ENCODE assay signal across 8 mouse cellular contexts in genomic region chr8:122568881-122569309, GRCm38 (mm10). TPM values are rescaled to one million over a fixed set of nuclear protein-coding genes. Genes with fewer than 3 reads are reported as not detected.
DNase-seq lines count a peak whose midpoint lies in the region; ATAC-seq lines count a peak whose summit lies in the region.

No protein-coding gene starts in this region.

- H3K9me3 ChIP-seq in forebrain, embryonic 13.5 days (replicated peaks), result no peaks in the 10 kb centered on the region
- H3K9me3 ChIP-seq in liver, embryonic 16.5 days (replicated peaks; ENCODE audit: control insufficient read depth, low read length), result no peaks in the 10 kb centered on the region

- H3K4me3 ChIP-seq in forebrain, embryonic 13.5 days, result peak overlapping the region; percentile 81
- H3K4me3 ChIP-seq in liver, embryonic 16.5 days (ENCODE audit: low read depth, low read length), result peak overlapping the region; percentile 94

- no peak for ATAC-seq in forebrain, embryonic 13.5 days
- no peak for ATAC-seq in liver, embryonic 16.5 days (ENCODE audit: low read depth)

- peak; percentile 71 for DNase-seq in cerebellum, adult 9-11 months
- no peak for DNase-seq in cerebellum, postnatal 25 days
- peak; percentile 44 for DNase-seq in CD4-positive helper T cell, adult 2 months (ENCODE audit: low read depth, low spot score)
- peak; percentile 57 for DNase-seq in thymus, postnatal 25 days
- no peak for DNase-seq in c-Kit-positive CD71-positive TER-119-positive erythroid progenitor cells, embryonic 14.5 days (ENCODE audit: low spot score)
- DNase-seq in right cerebral cortex, postnatal 25 days, result no peak

- H3K4me1 ChIP-seq in forebrain, embryonic 13.5 days, result peaks cover 39% of the 10 kb centered on the region
- H3K4me1 ChIP-seq in liver, embryonic 16.5 days (ENCODE audit: control insufficient read depth, low read depth, low read length), result peaks cover 48% of the 10 kb centered on the region

- WGBS in forebrain, embryonic 13.5 days, result 11% methylated on average over 10 of the region's 10 CpGs
- WGBS in liver, embryonic 16.5 days (ENCODE audit: insufficient replicate concordance), result 15% methylated on average over 10 of the region's 10 CpGs

- H3K9ac ChIP-seq in forebrain, embryonic 13.5 days, result peak overlapping the region; percentile 89
- peak overlapping the region; percentile 95 for H3K9ac ChIP-seq in liver, embryonic 16.5 days (ENCODE audit: low read depth, low read length)

- no peaks in the 10 kb centered on the region for H3K27me3 ChIP-seq in forebrain, embryonic 13.5 days
- H3K27me3 ChIP-seq in liver, embryonic 16.5 days (ENCODE audit: control insufficient read depth, insufficient read depth, low read depth, low read length), result no peaks in the 10 kb centered on the region

- no peak overlapping the region for H3K27ac ChIP-seq in forebrain, embryonic 13.5 days
- H3K27ac ChIP-seq in liver, embryonic 16.5 days (ENCODE audit: low read length), result peak overlapping the region; percentile 88; the same call in 1 of the 2 replicates

- H3K4me2 ChIP-seq in forebrain, embryonic 13.5 days, result peak overlapping the region; percentile 90
- peak overlapping the region; percentile 95 for H3K4me2 ChIP-seq in liver, embryonic 16.5 days (ENCODE audit: low read depth, low read length)

- peaks cover 45% of the 10 kb centered on the region for H3K36me3 ChIP-seq in forebrain, embryonic 13.5 days (ENCODE audit: poor library complexity, severe bottlenecking)
- H3K36me3 ChIP-seq in liver, embryonic 16.5 days (ENCODE audit: control insufficient read depth, insufficient read depth), result peaks cover 35% of the 10 kb centered on the region

RNA-seq across cellular contexts. Expression of gene Cdt1, which starts 1.1 kb away (rescaled TPM):
- 29.1 and 32.3 TPM in 2 replicates for polyA plus RNA-seq in forebrain, embryonic 13.5 days (2015; fragmentation: Nextera tagmentation; extraction: Ambion mirVana)
- 34.7 and 41.1 TPM in 2 replicates for polyA plus RNA-seq in liver, embryonic 16.5 days (2015; fragmentation: Nextera tagmentation; extraction: Ambion mirVana)

RNA-seq across cellular contexts. Expression of gene Aprt, which starts 7.8 kb away (rescaled TPM):
- 193 and 198 TPM in 2 replicates for polyA plus RNA-seq in forebrain, embryonic 13.5 days (2015; fragmentation: Nextera tagmentation; extraction: Ambion mirVana)
- polyA plus RNA-seq in liver, embryonic 16.5 days (2015; fragmentation: Nextera tagmentation; extraction: Ambion mirVana), result 196 and 204 TPM in 2 replicates

RNA-seq across cellular contexts. Expression of gene Piezo1, which starts 17.8 kb away (rescaled TPM):
- 1.4 and 2.0 TPM in 2 replicates for polyA plus RNA-seq in forebrain, embryonic 13.5 days (2015; fragmentation: Nextera tagmentation; extraction: Ambion mirVana)
- 11.3 and 15.5 TPM in 2 replicates for polyA plus RNA-seq in liver, embryonic 16.5 days (2015; fragmentation: Nextera tagmentation; extraction: Ambion mirVana)

RNA-seq across cellular contexts. Expression of gene Galns, which starts 42.4 kb away (rescaled TPM):
- 3.0 and 3.2 TPM in 2 replicates for polyA plus RNA-seq in forebrain, embryonic 13.5 days (2015; fragmentation: Nextera tagmentation; extraction: Ambion mirVana)
- polyA plus RNA-seq in liver, embryonic 16.5 days (2015; fragmentation: Nextera tagmentation; extraction: Ambion mirVana), result 8.1 and 8.6 TPM in 2 replicates

RNA-seq across cellular contexts. Expression of gene Trappc2l, which starts 42.5 kb away (rescaled TPM):
- polyA plus RNA-seq in forebrain, embryonic 13.5 days (2015; fragmentation: Nextera tagmentation; extraction: Ambion mirVana), result 69.3 and 79.6 TPM in 2 replicates
- polyA plus RNA-seq in liver, embryonic 16.5 days (2015; fragmentation: Nextera tagmentation; extraction: Ambion mirVana), result 21.5 and 22.8 TPM in 2 replicates

Comparison
In these comparisons a context has a peak if more than half of its experiments do, and no peak if none do; other contexts are left out.
1. DNase-seq: peak in cerebellum, adult 9-11 months (single experiment), CD4-positive helper T cell, adult 2 months (single experiment) and thymus, postnatal 25 days (single experiment); none in cerebellum, postnatal 25 days (0 of 2), c-Kit-positive CD71-positive TER-119-positive erythroid progenitor cells, embryonic 14.5 days (single experiment) and right cerebral cortex, postnatal 25 days (single experiment).